Mouse (Mus musculus) 416B (cell line): ENCODE results near the gene Kcnk5.

Source experiments
- DNase-seq: peaks from one replicate; pipeline ENCODE4 v3.0.0; 2011; ENCODE audit warnings: low read depth

The Kcnk5 gene

GRCm38 (mm10) chr14:20114951-20115350 is 66.7 kb downstream of the Kcnk5 start:
- no peak for DNase-seq

GRCm38 (mm10) chr14:20113964-20114363 is 67.6 kb downstream of the Kcnk5 start:
- DNase-seq = peak; percentile 77

GRCm38 (mm10) chr14:20113189-20113961 is 68.2 kb downstream of the Kcnk5 start:
- no peak for DNase-seq

GRCm38 (mm10) chr14:20112218-20112617 is 69.4 kb downstream of the Kcnk5 start:
- peak; percentile 55 for DNase-seq

- no peak for DNase-seq
Observed at GRCm38 (mm10) chr14:20110945-20111344, 70.7 kb downstream of the Kcnk5 start.

- peak; percentile 50 for DNase-seq
Observed at GRCm38 (mm10) chr14:20106271-20106670, 75.3 kb downstream of the Kcnk5 start.

- DNase-seq = no peak
Observed at GRCm38 (mm10) chr14:20103207-20103606, 78.4 kb downstream of the Kcnk5 start.

GRCm38 (mm10) chr14:20098061-20098460 is 83.5 kb downstream of the Kcnk5 start:
- DNase-seq = peak; percentile 97

- DNase-seq = no peak
Observed at GRCm38 (mm10) chr14:20094942-20095341, 86.7 kb downstream of the Kcnk5 start.

GRCm38 (mm10) chr14:20093493-20093892 is 88.1 kb downstream of the Kcnk5 start:
- DNase-seq = peak; percentile 76
